ENCODE assay signal across 8 mouse cellular contexts in genomic region chr12:46111352-46111751, GRCm38 (mm10).
"Had no signal": no experiment of that assay in that cellular context is flagged by ENCODE, and none has a peak within 500 bp of the region (broad histone marks: within the 10 kb centered on the region; RNA-seq: fewer than 3 reads in every experiment).

No protein-coding gene starts in this region.

- DNase-seq: liver, postnatal 0 days; lung, adult 2 months; lung, postnatal 14 days; lung, postnatal 36 days; right cerebral cortex, postnatal 14 days; thymus, adult 2 months; thymus, postnatal 25 days; thymus, postnatal 4 days had no signal
